8 mouse cellular contexts compared by ENCODE assay signal in genomic region chr15:77366706-77367484, GRCm38 (mm10). TPM values are rescaled to one million over a fixed set of nuclear protein-coding genes. Genes with fewer than 3 reads are reported as not detected.
DNase-seq lines count a peak whose midpoint lies in the region; ATAC-seq and TF ChIP-seq lines count a peak whose summit lies in the region.

No protein-coding gene starts in this region.

- peak overlapping the region; percentile 45 to 62 for H3K4me3 ChIP-seq in ES-E14 (ENCODE audit: insufficient read depth in 1 of 2, low read depth in 1 of 2, low read length in 2 of 2, poor library complexity in 1 of 2, severe bottlenecking in 1 of 2)
- H3K4me3 ChIP-seq in forebrain, embryonic 16.5 days (replicated peaks; ENCODE audit: low read length) = peak overlapping the region; percentile 33
- H3K4me3 ChIP-seq in lung, embryonic 15.5 days = peak overlapping the region; percentile 28

- peaks cover 11 to 30% of the 10 kb centered on the region in 2 experiments for H3K4me1 ChIP-seq in ES-E14 (ENCODE audit: control insufficient read depth in 2 of 2, insufficient read depth in 2 of 2, low read length in 2 of 2, poor library complexity in 1 of 2)
- peaks cover 39% of the 10 kb centered on the region for H3K4me1 ChIP-seq in forebrain, embryonic 16.5 days (replicated peaks; ENCODE audit: control insufficient read depth, insufficient read depth, low read length)
- H3K4me1 ChIP-seq in lung, embryonic 15.5 days = peaks cover 25% of the 10 kb centered on the region

- in situ Hi-C loops in ES-E14 (cut with MboI; ENCODE audit: low sequenced_read_pairs in 2 of 2, unreplicated experiment in 2 of 2) = loop anchor here in 1 of 2 experiments (25.0 kb wide), 1 partner anchor 405 kb away; no protein-coding TSS in a partner anchor

- 2% methylated on average over 26 of the region's 26 CpGs for WGBS in forebrain, embryonic 16.5 days
- 2% methylated on average over 26 of the region's 26 CpGs for WGBS in lung, embryonic 15.5 days

- peak overlapping the region; percentile 87; the same call in 1 of the 2 replicates for H3K27ac ChIP-seq in ES-E14 (ENCODE audit: insufficient read depth, low read depth, low read length, poor library complexity, severe bottlenecking)
- peak overlapping the region; percentile 96 for H3K27ac ChIP-seq in forebrain, embryonic 16.5 days (ENCODE audit: low read length)
- H3K27ac ChIP-seq in lung, embryonic 15.5 days = peak overlapping the region; percentile 97

- no peaks in the 10 kb centered on the region for H3K9me3 ChIP-seq in ES-E14 (ENCODE audit: control insufficient read depth, insufficient read depth, low read depth, low read length)
- no peaks in the 10 kb centered on the region; the same call in 1 of the 2 replicates for H3K9me3 ChIP-seq in forebrain, embryonic 16.5 days (ENCODE audit: control insufficient read depth, low read length)
- no peaks in the 10 kb centered on the region for H3K9me3 ChIP-seq in lung, embryonic 15.5 days

- intact Hi-C loops in heart, postnatal 36 days (cut with DNase I) = loop anchor here (2.0 kb wide), 1 partner anchor 330 kb away; no protein-coding TSS in a partner anchor

- H3K27me3 ChIP-seq in forebrain, embryonic 16.5 days (replicated peaks; ENCODE audit: control insufficient read depth, insufficient read depth, low read length) = no peaks in the 10 kb centered on the region
- H3K27me3 ChIP-seq in lung, embryonic 15.5 days = no peaks in the 10 kb centered on the region

- ATAC-seq in forebrain, embryonic 16.5 days = peak; percentile 80
- ATAC-seq in lung, embryonic 15.5 days (ENCODE audit: borderline replicate concordance, extremely low read depth, low FRiP score, low TSS enrichment) = peak; percentile 85

- peak overlapping the region; percentile 52 for H3K4me2 ChIP-seq in forebrain, embryonic 16.5 days (ENCODE audit: low read length)
- peak overlapping the region; percentile 63 for H3K4me2 ChIP-seq in lung, embryonic 15.5 days

- DNase-seq in ES-E14 (ENCODE audit: low read depth, low spot score) = peak; percentile 93
- DNase-seq in cerebellum, adult 11-12 months = peak; percentile 83
- peak; percentile 88 to 89 for DNase-seq in heart, postnatal 36 days
- DNase-seq in layer of hippocampus, adult 9-10 months (ENCODE audit: low spot score) = peak; percentile 59
- DNase-seq in retina, adult 2 months (ENCODE audit: low read depth, low spot score) = peak; percentile 45
- DNase-seq in urinary bladder, postnatal 10 days (ENCODE audit: low spot score) = peak; percentile 47

- H3K36me3 ChIP-seq in ES-E14 (ENCODE audit: control insufficient read depth, insufficient read depth, low read length, poor library complexity, severe bottlenecking) = no peaks in the 10 kb centered on the region
- H3K36me3 ChIP-seq in forebrain, embryonic 16.5 days (ENCODE audit: control insufficient read depth, insufficient read depth) = no peaks in the 10 kb centered on the region
- no peaks in the 10 kb centered on the region for H3K36me3 ChIP-seq in lung, embryonic 15.5 days

- peak overlapping the region; percentile 88 for H3K9ac ChIP-seq in ES-E14 (ENCODE audit: insufficient read depth, low read depth, low read length, poor library complexity, severe bottlenecking)
- peak overlapping the region; percentile 60 for H3K9ac ChIP-seq in forebrain, embryonic 16.5 days (replicated peaks; ENCODE audit: low read depth, low read length)
- peak overlapping the region; percentile 45 for H3K9ac ChIP-seq in lung, embryonic 15.5 days

TF ChIP-seq in ES-E14, 5 proteins besides CTCF, POLR2A, EP300 and RAD21:
- TF ChIP-seq MAFK (IDR thresholded peaks at IDR 0.05; ENCODE audit: insufficient read depth, low read depth, low read length) (no peak), ZC3H11A (IDR thresholded peaks at IDR 0.05; ENCODE audit: borderline replicate concordance, low read depth, low read length) (peak; percentile 39; the same call in 1 of the 2 replicates), CHD2 (IDR thresholded peaks at IDR 0.05; ENCODE audit: low read depth, low read length) (no peak), HCFC1 (IDR thresholded peaks at IDR 0.05; ENCODE audit: borderline replicate concordance, insufficient read depth, low read length) (peak; percentile 27; the same call in 1 of the 2 replicates), ZNF384 (IDR thresholded peaks at IDR 0.05; ENCODE audit: low read depth, low read length) (peak; percentile 48; the same call in 1 of the 2 replicates)

RNA-seq across cellular contexts. Expression of gene Apol7a, which starts 32.0 kb away (rescaled TPM):
- total RNA-seq in ES-E14 (2012; rRNA removed) = 0.11 and 0.27 TPM in 2 replicates
- not detected in 2 replicates for polyA plus RNA-seq in forebrain, embryonic 16.5 days (2015; fragmentation: Nextera tagmentation; extraction: Ambion mirVana)
- total RNA-seq in heart, postnatal 36 days (2021) = under 1 TPM; 0.11 to 0.17 TPM
- 0.09 TPM in 1 of 2 replicates, not detected in the other for polyA plus RNA-seq in lung, embryonic 15.5 days (2015; fragmentation: Nextera tagmentation; extraction: Ambion mirVana)

RNA-seq across cellular contexts. Expression of gene Apol9a, which starts 44.0 kb away (rescaled TPM):
- total RNA-seq in ES-E14 (2012; rRNA removed) = not detected in 2 replicates
- 0.09 TPM in 1 of 2 replicates, not detected in the other for polyA plus RNA-seq in forebrain, embryonic 16.5 days (2015; fragmentation: Nextera tagmentation; extraction: Ambion mirVana)
- total RNA-seq in heart, postnatal 36 days (2021) = under 1 TPM in 1 of 2 experiments, not detected in 1; 0.27 TPM
- polyA plus RNA-seq in lung, embryonic 15.5 days (2015; fragmentation: Nextera tagmentation; extraction: Ambion mirVana) = 0.30 TPM in 1 of 2 replicates, not detected in the other

Comparison
In these comparisons a context has a peak if more than half of its experiments do, and no peak if none do; other contexts are left out.
1. Peak in every context shown above with its lines: DNase-seq, ATAC-seq, H3K4me3 ChIP-seq and H3K27ac ChIP-seq.